Mouse (Mus musculus) heart, postnatal 10 days (tissue): Measurements from ENCODE around the gene Vsnl1. TPM values are rescaled to one million over a fixed set of nuclear protein-coding genes. Genes with fewer than 3 reads are reported as not detected.
A peak's percentile ranks its signal among the peaks of the same experiment; 100 is the strongest.

ENCODE experiments used
- DNase-seq, 2 experiments: peaks; one replicate each; pipeline ENCODE4 v3.0.0; 2021
- intact Hi-C: fragments of 180-260 bp; cut with DNase I; formaldehyde crosslinking; loops from one replicate; pipeline ENCODE4 v1.15.1; 2025
- total RNA-seq, 2 experiments: library from RNA; stranded (reverse); gene quantifications; 2 replicates each; pipeline ENCODE4 v1.2.3; 2021

The Vsnl1 gene
- 1 to 10 TPM in 1 of 2 experiments, under 1 TPM in 1; 0.45 to 1.8 TPM for total RNA-seq

DNA sequence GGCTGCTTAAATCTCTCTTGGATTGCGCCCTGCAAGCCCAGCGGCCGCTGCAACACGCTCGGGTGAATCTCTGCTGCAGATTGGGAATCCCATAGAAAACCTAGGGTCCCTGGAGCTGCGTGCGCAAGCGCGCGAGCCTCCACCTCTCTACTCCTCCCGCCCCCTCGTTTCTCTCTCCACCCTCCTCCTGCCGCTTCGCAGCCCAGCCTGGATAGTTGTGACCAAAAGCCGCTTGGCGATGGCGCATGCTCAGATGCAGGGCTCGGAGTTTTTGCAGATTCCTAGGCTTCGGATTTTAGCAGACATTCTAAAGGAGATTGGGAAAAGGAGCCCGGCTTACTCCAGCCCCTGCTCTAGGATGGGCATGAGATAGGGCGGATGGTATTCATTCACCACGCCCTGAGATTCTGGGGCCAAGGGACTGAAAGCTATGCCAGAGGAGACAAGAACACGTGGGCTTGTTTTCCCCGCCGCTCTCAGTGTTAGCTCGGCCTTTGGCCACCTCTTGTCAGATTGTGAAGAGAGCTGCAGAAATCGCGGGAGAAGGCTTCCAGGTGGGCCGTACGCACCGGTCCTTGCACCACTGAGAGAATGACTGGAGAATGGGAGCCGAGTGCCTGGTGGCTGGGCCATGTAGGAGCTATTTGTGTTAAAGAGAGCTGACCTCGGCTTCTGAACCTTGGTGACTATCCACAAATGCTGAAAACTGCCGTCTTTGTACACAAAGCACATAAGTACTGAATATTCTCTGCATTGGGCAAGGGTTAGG lies at the start of gene Vsnl1:
TSS of gene Vsnl1 (minus strand) at position 117 of the 769 bp plus-strand sequence.
- intact Hi-C loops: loop anchor here (2.0 kb wide), 1 partner anchor 86 kb away; no protein-coding TSS in a partner anchor
- DNase-seq: peak; percentile 67 to 68

DNA sequence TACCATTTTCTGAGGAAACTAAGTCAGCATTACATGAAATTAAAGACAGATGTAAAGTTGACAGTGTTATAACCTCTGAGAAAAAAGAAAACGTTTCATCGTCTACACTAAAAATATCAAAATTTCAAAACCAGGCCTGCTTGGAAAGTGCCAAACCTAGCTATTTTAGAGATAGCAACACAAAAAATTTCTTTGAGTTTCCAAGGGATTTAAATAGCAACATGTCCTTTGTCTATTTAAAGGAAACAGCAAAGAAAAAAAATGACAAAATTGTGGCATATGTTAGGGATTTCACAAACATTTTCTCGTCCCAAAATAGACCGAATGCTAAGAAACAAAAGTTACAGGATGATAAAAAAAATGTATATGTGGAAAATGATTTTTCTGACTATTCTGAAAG lies 20.2 kb upstream of the Vsnl1 start:
- no peak for DNase-seq
- intact Hi-C loops: no loop called here

- no peak for DNase-seq
- intact Hi-C loops: no loop called here
These were observed 19.8 kb upstream of the Vsnl1 start for GRCm38 (mm10) chr12:11456213-11456612.

- intact Hi-C loops: no loop called here
- DNase-seq: peak; percentile 88 to 89
These were observed 19.3 kb upstream of the Vsnl1 start, which contains the start of gene Rad51ap2 for GRCm38 (mm10) chr12:11455549-11456194. Gene Rad51ap2 (plus strand): TSS chr12:11456079.

- intact Hi-C loops: no loop called here
- no peak for DNase-seq
These were observed 17.7 kb upstream of the Vsnl1 start for GRCm38 (mm10) chr12:11454146-11454545.

DNA sequence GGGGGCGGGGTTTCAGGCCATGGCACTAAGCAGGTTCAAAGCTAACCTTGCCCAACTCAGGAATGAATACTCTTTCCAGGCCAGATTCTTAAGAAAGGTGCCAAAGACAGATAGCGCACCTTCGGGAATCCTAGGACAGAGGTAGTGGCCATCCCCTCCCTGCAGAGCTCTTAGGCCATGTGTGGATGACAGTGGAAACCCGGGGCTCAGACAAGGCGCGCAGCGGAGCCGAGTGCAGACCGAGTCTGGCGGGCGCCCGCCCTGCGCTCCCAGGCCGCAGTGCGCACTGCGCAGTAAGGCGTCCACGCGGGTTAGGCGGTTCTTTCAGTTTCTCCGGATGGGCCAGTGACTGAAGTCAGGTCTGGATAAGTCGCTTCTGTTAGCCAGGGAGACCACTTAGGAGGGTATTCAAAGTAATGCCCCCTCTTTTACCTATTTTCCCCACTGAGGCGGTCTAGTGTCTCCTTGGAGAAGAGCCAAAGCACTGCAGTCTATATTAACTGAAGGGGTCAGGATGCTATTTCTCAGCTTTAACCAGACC lies 1.6 kb upstream of the Vsnl1 start:
- intact Hi-C loops: loop anchor here (2.0 kb wide), 1 partner anchor 87 kb away; no protein-coding TSS in a partner anchor
- DNase-seq: peak in 1 of 2 experiments; percentile 11

GRCm38 (mm10) chr12:11437266-11437906 lies 973 bp upstream of the Vsnl1 start:
- peak; percentile 75 to 84 for DNase-seq
- intact Hi-C loops: loop anchor here (2.0 kb wide), 1 partner anchor 87 kb away; no protein-coding TSS in a partner anchor

GRCm38 (mm10) chr12:11436023-11436350 lies 426 bp downstream of the Vsnl1 start:
- no peak for DNase-seq
- intact Hi-C loops: loop anchor here (2.0 kb wide), 1 partner anchor 85 kb away; no protein-coding TSS in a partner anchor

GRCm38 (mm10) chr12:11435246-11436022 lies 979 bp downstream of the Vsnl1 start:
- DNase-seq: no peak
- intact Hi-C loops: loop anchor here (2.0 kb wide), 1 partner anchor 85 kb away; no protein-coding TSS in a partner anchor

- DNase-seq: no peak
- intact Hi-C loops: no loop called here
These were observed 2.0 kb downstream of the Vsnl1 start for GRCm38 (mm10) chr12:11434446-11434845.

DNA sequence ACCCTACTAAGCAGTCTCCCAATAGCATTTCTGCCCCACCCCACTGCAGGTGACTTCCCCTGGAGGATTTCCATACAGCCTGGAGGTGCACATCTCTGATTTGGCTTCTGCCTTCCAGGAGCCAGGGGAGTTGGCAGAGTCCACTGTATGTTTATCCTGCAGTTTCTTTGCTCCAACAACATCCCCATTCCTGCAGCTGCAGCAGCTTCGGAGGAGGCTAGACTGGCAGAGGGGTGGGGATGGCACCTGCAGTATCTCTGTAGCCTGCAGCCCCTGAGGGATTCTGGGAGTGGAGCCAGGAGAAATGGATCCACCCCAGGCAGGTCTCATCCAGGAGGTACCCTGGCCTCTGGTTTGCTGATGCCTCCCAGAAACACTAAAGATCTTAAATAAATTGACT lies 2.7 kb downstream of the Vsnl1 start:
- intact Hi-C loops: no loop called here
- no peak for DNase-seq

GRCm38 (mm10) chr12:11433126-11433525 lies 3.3 kb downstream of the Vsnl1 start:
- no peak for DNase-seq
- intact Hi-C loops: no loop called here

DNA sequence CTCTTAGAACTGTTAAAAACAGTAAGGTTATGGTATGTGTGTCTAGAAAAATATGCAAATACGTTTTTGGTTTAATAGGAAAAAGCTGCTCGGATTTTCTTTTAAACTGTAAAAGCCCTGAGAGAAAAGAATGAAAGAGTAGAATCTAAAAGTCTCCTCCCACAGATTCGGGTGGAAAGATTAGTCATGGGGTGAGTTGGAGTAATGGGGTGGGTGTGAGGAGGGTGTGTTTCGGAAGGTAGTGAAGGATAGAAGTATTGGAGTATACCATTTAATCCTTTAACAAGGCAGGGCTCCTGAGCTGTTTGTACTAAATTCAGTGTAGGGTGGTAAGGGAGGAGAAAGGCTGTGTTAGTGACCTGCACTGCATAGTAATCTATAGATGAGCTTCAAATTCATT lies 9.0 kb downstream of the Vsnl1 start:
- intact Hi-C loops: no loop called here
- no peak for DNase-seq

DNA sequence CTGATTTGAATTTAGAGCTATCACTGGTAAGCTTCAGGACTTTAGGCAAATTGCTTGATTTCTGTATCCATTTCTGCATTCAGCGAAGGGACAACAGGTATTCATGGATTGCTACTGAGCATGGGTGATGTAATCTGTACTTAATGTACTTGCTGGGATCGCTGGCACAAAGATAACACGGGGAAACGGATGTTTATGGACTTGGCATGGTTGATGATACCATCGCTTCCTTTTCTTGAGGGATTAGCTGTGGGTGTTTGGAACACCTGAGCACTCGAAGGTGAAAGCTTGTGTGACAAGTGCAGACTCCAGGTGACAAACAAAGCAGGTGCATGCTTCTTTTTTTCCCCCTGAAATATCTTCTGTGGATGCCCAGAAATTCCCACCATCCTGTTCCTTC lies 18.3 kb downstream of the Vsnl1 start:
- no peak for DNase-seq
- intact Hi-C loops: no loop called here

GRCm38 (mm10) chr12:11407679-11408078 lies 28.7 kb downstream of the Vsnl1 start:
- intact Hi-C loops: no loop called here

GRCm38 (mm10) chr12:11398791-11399190 lies 37.6 kb downstream of the Vsnl1 start:
- no peak for DNase-seq
- intact Hi-C loops: no loop called here

More at GRCm38 (mm10) chr12:11407679-11408078, 28.7 kb downstream of the Vsnl1 start:
- no peak for DNase-seq

GRCm38 (mm10) chr12:11397029-11397428 lies 39.4 kb downstream of the Vsnl1 start:
- DNase-seq: no peak
- intact Hi-C loops: no loop called here

- DNase-seq: no peak
- intact Hi-C loops: no loop called here
These were observed 40.9 kb downstream of the Vsnl1 start for GRCm38 (mm10) chr12:11395470-11395869.

DNA sequence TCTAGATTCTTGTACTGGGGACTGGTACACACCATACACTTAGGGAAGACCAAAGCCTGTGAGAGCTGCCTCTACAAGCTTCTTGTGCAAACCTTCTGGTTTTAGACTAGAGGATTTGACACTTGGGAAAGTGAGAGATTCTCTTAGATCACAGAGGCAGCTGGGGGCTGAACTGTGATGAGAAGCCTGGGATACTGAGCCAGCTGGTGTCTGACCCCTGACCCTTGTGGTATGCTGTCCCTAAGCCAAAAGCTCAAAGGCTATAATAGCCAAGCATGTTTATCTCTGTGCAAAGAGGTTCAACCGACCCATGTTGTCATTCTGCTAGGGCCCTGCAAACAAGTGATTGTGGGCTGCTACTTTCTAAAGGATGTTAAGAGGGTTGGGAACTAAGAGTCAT lies 43.9 kb downstream of the Vsnl1 start:
- DNase-seq: peak; percentile 14 to 20
- intact Hi-C loops: no loop called here

DNA sequence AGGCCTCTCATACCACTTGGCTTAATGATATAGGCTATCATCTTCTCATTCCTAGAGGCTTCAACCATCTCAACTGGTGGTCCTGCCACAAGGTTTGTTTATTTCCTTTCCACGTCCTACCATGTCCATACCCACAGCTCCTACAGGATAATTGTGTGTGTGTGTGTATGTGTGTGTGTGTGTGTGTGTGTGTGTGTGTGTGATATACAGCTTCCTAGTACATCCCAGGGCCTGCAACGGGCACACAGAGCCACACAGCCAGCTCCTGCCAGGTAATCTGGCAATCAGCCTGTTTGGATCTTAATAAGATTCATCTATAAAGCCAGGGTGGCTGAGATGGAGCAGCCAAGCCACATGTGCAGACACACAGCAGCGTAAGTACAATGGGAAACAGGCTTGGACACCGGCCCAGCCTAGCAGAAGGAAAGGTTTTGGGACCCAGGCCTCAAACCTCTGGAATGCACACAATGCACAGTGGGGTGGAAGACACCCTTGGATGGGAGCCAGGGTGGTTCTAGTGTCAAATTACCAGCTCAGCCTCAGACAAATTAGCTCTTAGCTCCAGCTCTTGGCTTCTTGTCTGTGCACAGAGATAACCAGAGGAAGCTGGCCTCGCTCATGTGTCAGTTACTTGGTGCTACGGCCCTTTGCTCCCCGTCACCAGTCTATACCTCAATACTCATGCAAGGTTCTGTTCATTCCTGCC lies 45.0 kb downstream of the Vsnl1 start:
- intact Hi-C loops: no loop called here
- DNase-seq: peak; percentile 60 to 63
